18 mouse cellular contexts compared by ENCODE assay signal in genomic region chr7:100871892-100872291, GRCm38 (mm10). TPM values are rescaled to one million over a fixed set of nuclear protein-coding genes. Genes with fewer than 3 reads are reported as not detected.
DNase-seq lines count a peak whose midpoint lies in the region; ATAC-seq and TF ChIP-seq lines count a peak whose summit lies in the region.
"Had no signal": no experiment of that assay in that cellular context is flagged by ENCODE, and none has a peak within 500 bp of the region (broad histone marks: within the 10 kb centered on the region; RNA-seq: fewer than 3 reads in every experiment).

No protein-coding gene starts in this region.

- H3K4me3 ChIP-seq in heart, adult 2 months, result no peak overlapping the region
- no peak overlapping the region for H3K4me3 ChIP-seq in heart, embryonic 12.5 days
- H3K4me3 ChIP-seq: erythroblast, embryonic 14.5 days; heart, embryonic 15.5 days; hindbrain, embryonic 15.5 days; neural tube, embryonic 15.5 days had no signal

- 48% methylated on average over 5 of the region's 5 CpGs for WGBS in heart, adult 2 months
- WGBS in heart, embryonic 12.5 days, result 68% methylated on average over 5 of the region's 5 CpGs

- no peak overlapping the region for H3K27ac ChIP-seq in heart, adult 2 months
- no peak overlapping the region for H3K27ac ChIP-seq in heart, embryonic 12.5 days (ENCODE audit: poor library complexity, severe bottlenecking)
- H3K27ac ChIP-seq: heart, embryonic 15.5 days; hindbrain, embryonic 15.5 days; neural tube, embryonic 15.5 days had no signal

- no peaks in the 10 kb centered on the region for H3K27me3 ChIP-seq in heart, adult 2 months (ENCODE audit: control insufficient read depth, insufficient read depth, low read length)
- H3K27me3 ChIP-seq in heart, embryonic 12.5 days (replicated peaks), result no peaks in the 10 kb centered on the region
- H3K27me3 ChIP-seq: heart, embryonic 15.5 days; hindbrain, embryonic 15.5 days; neural tube, embryonic 15.5 days; Patski had no signal

- no peak overlapping the region for H3K9ac ChIP-seq in heart, adult 2 months (ENCODE audit: low read depth, low read length)
- H3K9ac ChIP-seq in heart, embryonic 12.5 days, result no peak overlapping the region
- H3K9ac ChIP-seq: heart, embryonic 15.5 days; hindbrain, embryonic 15.5 days; neural tube, embryonic 15.5 days had no signal

- DNase-seq in heart, adult 2 months, result peak; percentile 65 to 72
- DNase-seq in ovary, postnatal 36 days (ENCODE audit: low spot score), result peak; percentile 67
- DNase-seq in ovary, postnatal 10 days (ENCODE audit: low spot score), result no peak
- DNase-seq in heart, postnatal 4 days, result peak; percentile 65
- DNase-seq in cerebellum, postnatal 4 days (ENCODE audit: low spot score in 2 of 2), result no peak
- no peak for DNase-seq in thymus, adult 18-20 months
- DNase-seq in spleen, postnatal 4 days (ENCODE audit: low spot score in 2 of 2), result no peak
- DNase-seq: cerebellum, postnatal 14 days; lung, adult 2 months; thymus, postnatal 36 days had no signal

- H3K79me2 ChIP-seq in heart, adult 2 months (replicated peaks; ENCODE audit: control insufficient read depth, insufficient read depth, low read length), result no peaks in the 10 kb centered on the region

- peaks cover 3% of the 10 kb centered on the region for H3K4me1 ChIP-seq in heart, adult 2 months (ENCODE audit: control insufficient read depth, insufficient read depth, low read length)
- peaks cover 50% of the 10 kb centered on the region for H3K4me1 ChIP-seq in heart, embryonic 12.5 days (replicated peaks)
- H3K4me1 ChIP-seq: hindbrain, embryonic 15.5 days; neural tube, embryonic 15.5 days had no signal

- no peak for TF ChIP-seq CTCF in heart, adult 2 months (IDR thresholded peaks at IDR 0.05)

- peaks cover 4% of the 10 kb centered on the region for H3K36me3 ChIP-seq in heart, adult 2 months (ENCODE audit: control insufficient read depth, insufficient read depth, low read length)
- H3K36me3 ChIP-seq in heart, embryonic 12.5 days, result peaks cover 58% of the 10 kb centered on the region

- intact Hi-C loops in heart, adult 2 months (cut with DNase I), result no loop called here

- no peak overlapping the region for H3K4me2 ChIP-seq in heart, embryonic 12.5 days
- H3K4me2 ChIP-seq: heart, embryonic 15.5 days; hindbrain, embryonic 15.5 days; neural tube, embryonic 15.5 days had no signal

- no peak for TF ChIP-seq POLR2A in heart, adult 2 months (IDR thresholded peaks at IDR 0.05; ENCODE audit: insufficient read depth, low read depth, low read length)

- no peaks in the 10 kb centered on the region for H3K9me3 ChIP-seq in heart, embryonic 12.5 days (replicated peaks)
- H3K9me3 ChIP-seq: heart, embryonic 15.5 days; hindbrain, embryonic 15.5 days; neural tube, embryonic 15.5 days had no signal

- no peak for TF ChIP-seq EP300 in heart, adult 2 months (IDR thresholded peaks at IDR 0.05; ENCODE audit: insufficient read depth, low read depth, low read length)

- ATAC-seq in heart, embryonic 12.5 days (ENCODE audit: insufficient number of reproducible peaks, low FRiP score), result no peak
- ATAC-seq: forebrain, embryonic 16.5 days; intestine, postnatal 0 days; Patski had no signal

RNA-seq across cellular contexts. Expression of gene Relt, which starts 8.6 kb away (rescaled TPM):
- total RNA-seq in heart, adult 2 months (2021), result 1 to 10 TPM; 4.6 to 5.5 TPM
- polyA plus RNA-seq in heart, adult 2 months (2012; rRNA removed), result 6.4 and 7.2 TPM in 2 replicates
- 4.1 TPM in 2 replicates for polyA plus RNA-seq in heart, embryonic 12.5 days (2016; fragmentation: Nextera tagmentation; extraction: Ambion mirVana)
- 1 to 10 TPM; 5.6 to 6.4 TPM for total RNA-seq in heart, postnatal 4 days (2021)

Comparison
In these comparisons a context has a peak if more than half of its experiments do, and no peak if none do; other contexts are left out.
1. DNase-seq: peak in heart, adult 2 months (2 of 2), ovary, postnatal 36 days (single experiment) and heart, postnatal 4 days (single experiment); none in ovary, postnatal 10 days (single experiment), cerebellum, postnatal 4 days (0 of 2), thymus, adult 18-20 months (0 of 2) and spleen, postnatal 4 days (0 of 2).